In the genomic region with DNA sequence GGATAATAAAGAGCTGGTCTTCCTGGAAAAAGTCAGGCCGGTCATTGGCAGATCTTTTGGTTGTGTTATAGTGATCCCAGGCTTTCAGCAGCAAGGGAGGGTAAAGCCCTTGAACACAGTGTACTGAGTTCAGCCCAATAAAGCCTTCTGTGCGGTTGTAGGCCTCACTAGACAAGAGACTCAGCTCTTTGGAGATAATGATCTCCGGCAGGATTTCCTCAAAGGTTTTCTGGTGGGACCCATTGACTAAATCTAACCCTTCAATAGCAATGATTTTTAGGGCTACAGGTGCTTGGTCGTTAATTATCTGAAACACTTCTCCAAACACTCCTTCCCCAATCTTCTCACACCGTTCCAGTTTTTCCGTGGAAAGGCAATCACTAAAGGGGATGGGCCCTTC, we compare ENCODE assay signal across 9 mouse cellular contexts. TPM values are rescaled to one million over a fixed set of nuclear protein-coding genes. Genes with fewer than 3 reads are reported as not detected.
DNase-seq lines count a peak whose midpoint lies in the region; ATAC-seq and TF ChIP-seq lines count a peak whose summit lies in the region.
"Had no signal": no experiment of that assay in that cellular context is flagged by ENCODE, and none has a peak within 500 bp of the region (broad histone marks: within the 10 kb centered on the region; RNA-seq: fewer than 3 reads in every experiment).

No protein-coding gene starts in this region.

- no peak for ATAC-seq in heart, embryonic 14.5 days (ENCODE audit: insufficient number of reproducible peaks, insufficient read depth, low FRiP score, low read depth)
- no peak for ATAC-seq in forebrain, embryonic 15.5 days (replicated peaks)
- ATAC-seq in liver, embryonic 16.5 days (ENCODE audit: low read depth), result no peak

- no peak for TF ChIP-seq CTCF in E14TG2a.4 (conservative IDR thresholded peaks at IDR 0.05; ENCODE audit: low read length)

- peaks cover 23% of the 10 kb centered on the region for H3K36me3 ChIP-seq in heart, embryonic 14.5 days (ENCODE audit: control insufficient read depth, insufficient read depth, low read length)
- H3K36me3 ChIP-seq in E14TG2a.4 (ENCODE audit: insufficient read depth, low read length), result peaks cover 54% of the 10 kb centered on the region
- H3K36me3 ChIP-seq in forebrain, embryonic 15.5 days, result no peaks in the 10 kb centered on the region
- H3K36me3 ChIP-seq in liver, embryonic 16.5 days (ENCODE audit: control insufficient read depth, insufficient read depth), result peaks cover 7% of the 10 kb centered on the region

- peak overlapping the region; percentile 87 for H3K4me2 ChIP-seq in heart, embryonic 14.5 days (ENCODE audit: low read length)
- H3K4me2 ChIP-seq in forebrain, embryonic 15.5 days (replicated peaks), result peak overlapping the region; percentile 90
- peak overlapping the region; percentile 82 for H3K4me2 ChIP-seq in liver, embryonic 16.5 days (ENCODE audit: low read depth, low read length)

- 0 out of 4 replicates have a peak overlapping the region, but pooled peaks of 1 of the 2 experiments have one; percentile 6 for H3K27ac ChIP-seq in heart, embryonic 14.5 days (replicated peaks in 1 of 2; ENCODE audit: control insufficient read depth in 1 of 2, insufficient read depth in 1 of 2, low read depth in 2 of 2, low read length in 2 of 2)
- H3K27ac ChIP-seq in forebrain, embryonic 15.5 days (replicated peaks), result no peak overlapping the region
- H3K27ac ChIP-seq in liver, embryonic 16.5 days (ENCODE audit: low read length), result no peak overlapping the region

- intact Hi-C loops in heart, postnatal 14 days (cut with DNase I), result loop anchor here (2.0 to 5.0 kb wide), 3 partner anchors 41 to 1236 kb away; a partner anchor contains a TSS
- intact Hi-C loops in left cerebral cortex, postnatal 10 days (cut with DNase I), result loop anchor here (10.0 kb wide), 2 partner anchors 148 to 1238 kb away; no protein-coding TSS in a partner anchor

- H3K27me3 ChIP-seq in heart, embryonic 14.5 days (ENCODE audit: control insufficient read depth, insufficient read depth, low read length), result no peaks in the 10 kb centered on the region
- no peaks in the 10 kb centered on the region for H3K27me3 ChIP-seq in E14TG2a.4 (ENCODE audit: insufficient read depth, low read length)
- no peaks in the 10 kb centered on the region for H3K27me3 ChIP-seq in forebrain, embryonic 15.5 days
- H3K27me3 ChIP-seq in liver, embryonic 16.5 days (ENCODE audit: control insufficient read depth, insufficient read depth, low read depth, low read length), result no peaks in the 10 kb centered on the region

- WGBS in heart, embryonic 14.5 days, result 71% methylated on average over 6 of the region's 6 CpGs
- 87% methylated on average over 6 of the region's 6 CpGs for WGBS in forebrain, embryonic 15.5 days
- WGBS in liver, embryonic 16.5 days (ENCODE audit: insufficient replicate concordance), result 30% methylated on average over 6 of the region's 6 CpGs

- H3K4me3 ChIP-seq in heart, embryonic 14.5 days (ENCODE audit: control insufficient read depth in 1 of 2, insufficient read depth in 1 of 2, low read depth in 1 of 2, low read length in 2 of 2), result peak overlapping the region; percentile 84 to 89; a peak in 3 of 4 replicates
- peak overlapping the region; percentile 99 for H3K4me3 ChIP-seq in E14TG2a.4 (replicated peaks; ENCODE audit: low read length)
- H3K4me3 ChIP-seq in forebrain, embryonic 15.5 days, result peak overlapping the region; percentile 89
- peak overlapping the region; percentile 97 for H3K4me3 ChIP-seq in liver, embryonic 16.5 days (ENCODE audit: low read depth, low read length)

- DNase-seq in heart, postnatal 14 days, result no peak
- DNase-seq in left cerebral cortex, postnatal 10 days (ENCODE audit: extremely low spot score in 1 of 2, low spot score in 2 of 2), result no peak
- no peak for DNase-seq in cerebellum, postnatal 36 days
- no peak for DNase-seq in layer of hippocampus, adult 8-10 months (ENCODE audit: low spot score in 2 of 2)
- DNase-seq: gastrocnemius, postnatal 10 days had no signal

- peak overlapping the region; percentile 86 for H3K9ac ChIP-seq in heart, embryonic 14.5 days (ENCODE audit: low read length)
- no peak overlapping the region for H3K9ac ChIP-seq in forebrain, embryonic 15.5 days (replicated peaks)
- peak overlapping the region; percentile 93 for H3K9ac ChIP-seq in liver, embryonic 16.5 days (ENCODE audit: low read depth, low read length)

- H3K4me1 ChIP-seq in heart, embryonic 14.5 days (ENCODE audit: control insufficient read depth in 2 of 2, insufficient read depth in 2 of 2, low read length in 2 of 2), result peaks cover 7 to 28% of the 10 kb centered on the region in 2 experiments
- peaks cover 76% of the 10 kb centered on the region for H3K4me1 ChIP-seq in E14TG2a.4 (replicated peaks; ENCODE audit: low read depth, low read length)
- peaks cover 26% of the 10 kb centered on the region for H3K4me1 ChIP-seq in forebrain, embryonic 15.5 days
- H3K4me1 ChIP-seq in liver, embryonic 16.5 days (ENCODE audit: control insufficient read depth, low read depth, low read length), result peaks cover 30% of the 10 kb centered on the region

- no peaks in the 10 kb centered on the region for H3K9me3 ChIP-seq in heart, embryonic 14.5 days (ENCODE audit: control insufficient read depth, low read length)
- no peaks in the 10 kb centered on the region for H3K9me3 ChIP-seq in E14TG2a.4 (ENCODE audit: low read length)
- no peaks in the 10 kb centered on the region for H3K9me3 ChIP-seq in forebrain, embryonic 15.5 days
- no peaks in the 10 kb centered on the region for H3K9me3 ChIP-seq in liver, embryonic 16.5 days (replicated peaks; ENCODE audit: control insufficient read depth, low read length)

RNA-seq across cellular contexts. Expression of a gene that starts 1.5 kb away (rescaled TPM):
- 7.9 and 8.8 TPM in 2 replicates for polyA plus RNA-seq in heart, embryonic 14.5 days (2014; fragmentation: Nextera tagmentation; extraction: Ambion mirVana)
- 1 to 10 TPM in 1 of 2 experiments, under 1 TPM in 1; 0.81 to 1.3 TPM for total RNA-seq in heart, postnatal 14 days (2021)
- polyA plus RNA-seq in forebrain, embryonic 15.5 days (2015; fragmentation: Nextera tagmentation; extraction: Ambion mirVana), result 7.6 and 7.7 TPM in 2 replicates
- 10.6 and 11.1 TPM in 2 replicates for polyA plus RNA-seq in liver, embryonic 16.5 days (2015; fragmentation: Nextera tagmentation; extraction: Ambion mirVana)
- under 1 TPM; 0.75 to 0.92 TPM for total RNA-seq in left cerebral cortex, postnatal 10 days (2021)
- under 1 TPM in 3 of 4 experiments, not detected in 1; 0.19 to 0.48 (median 0.25) TPM for total RNA-seq in layer of hippocampus, adult 8-10 months (2022)

RNA-seq across cellular contexts. Expression of a gene that starts 23.6 kb away (rescaled TPM):
- polyA plus RNA-seq in heart, embryonic 14.5 days (2014; fragmentation: Nextera tagmentation; extraction: Ambion mirVana), result 1.3 and 1.6 TPM in 2 replicates
- total RNA-seq in heart, postnatal 14 days (2021), result 1 to 10 TPM; 6.9 to 7.7 TPM
- 1.0 and 1.3 TPM in 2 replicates for polyA plus RNA-seq in forebrain, embryonic 15.5 days (2015; fragmentation: Nextera tagmentation; extraction: Ambion mirVana)
- 0.11 and 0.22 TPM in 2 replicates for polyA plus RNA-seq in liver, embryonic 16.5 days (2015; fragmentation: Nextera tagmentation; extraction: Ambion mirVana)
- under 1 TPM; 0.32 to 0.54 TPM for total RNA-seq in left cerebral cortex, postnatal 10 days (2021)
- 1 to 10 TPM; 1.7 to 4.1 (median 2.8) TPM for total RNA-seq in layer of hippocampus, adult 8-10 months (2022)

RNA-seq across cellular contexts. Expression of a gene that starts 40.2 kb away (rescaled TPM):
- 114 and 121 TPM in 2 replicates for polyA plus RNA-seq in heart, embryonic 14.5 days (2014; fragmentation: Nextera tagmentation; extraction: Ambion mirVana)
- 10 to 100 TPM; 72.4 to 75.5 TPM for total RNA-seq in heart, postnatal 14 days (2021)
- 131 and 132 TPM in 2 replicates for polyA plus RNA-seq in forebrain, embryonic 15.5 days (2015; fragmentation: Nextera tagmentation; extraction: Ambion mirVana)
- 69.5 and 72.1 TPM in 2 replicates for polyA plus RNA-seq in liver, embryonic 16.5 days (2015; fragmentation: Nextera tagmentation; extraction: Ambion mirVana)
- 10 to 100 TPM; 59.7 to 65.4 TPM for total RNA-seq in left cerebral cortex, postnatal 10 days (2021)
- 10 to 100 TPM; 39.6 to 49.2 (median 44.0) TPM for total RNA-seq in layer of hippocampus, adult 8-10 months (2022)

RNA-seq across cellular contexts. Expression of a gene that starts 40.3 kb away (rescaled TPM):
- polyA plus RNA-seq in heart, embryonic 14.5 days (2014; fragmentation: Nextera tagmentation; extraction: Ambion mirVana), result 270 TPM in 2 replicates
- 10 to 100 TPM; 55.3 to 62.3 TPM for total RNA-seq in heart, postnatal 14 days (2021)
- 172 and 173 TPM in 2 replicates for polyA plus RNA-seq in forebrain, embryonic 15.5 days (2015; fragmentation: Nextera tagmentation; extraction: Ambion mirVana)
- polyA plus RNA-seq in liver, embryonic 16.5 days (2015; fragmentation: Nextera tagmentation; extraction: Ambion mirVana), result 33.6 and 33.8 TPM in 2 replicates
- total RNA-seq in left cerebral cortex, postnatal 10 days (2021), result 10 to 100 TPM; 18.2 to 20.2 TPM
- total RNA-seq in layer of hippocampus, adult 8-10 months (2022), result 10 to 100 TPM in 2 of 4 experiments, 1 to 10 TPM in 2; 7.9 to 13.1 (median 10.5) TPM

RNA-seq across cellular contexts. Expression of a gene that starts 46.2 kb away (rescaled TPM):
- 0.22 and 0.36 TPM in 2 replicates for polyA plus RNA-seq in heart, embryonic 14.5 days (2014; fragmentation: Nextera tagmentation; extraction: Ambion mirVana)
- total RNA-seq in heart, postnatal 14 days (2021), result under 1 TPM in 1 of 2 experiments, not detected in 1; 0.20 TPM
- polyA plus RNA-seq in forebrain, embryonic 15.5 days (2015; fragmentation: Nextera tagmentation; extraction: Ambion mirVana), result 0.18 and 0.34 TPM in 2 replicates
- 0.26 and 0.34 TPM in 2 replicates for polyA plus RNA-seq in liver, embryonic 16.5 days (2015; fragmentation: Nextera tagmentation; extraction: Ambion mirVana)
- under 1 TPM; 0.19 to 0.22 TPM for total RNA-seq in left cerebral cortex, postnatal 10 days (2021)
- total RNA-seq in layer of hippocampus, adult 8-10 months (2022), result under 1 TPM; 0.16 to 0.21 (median 0.18) TPM
